Mouse (Mus musculus): ENCODE measurements around the gene Vmn2r65.

The Vmn2r65 gene

DNA sequence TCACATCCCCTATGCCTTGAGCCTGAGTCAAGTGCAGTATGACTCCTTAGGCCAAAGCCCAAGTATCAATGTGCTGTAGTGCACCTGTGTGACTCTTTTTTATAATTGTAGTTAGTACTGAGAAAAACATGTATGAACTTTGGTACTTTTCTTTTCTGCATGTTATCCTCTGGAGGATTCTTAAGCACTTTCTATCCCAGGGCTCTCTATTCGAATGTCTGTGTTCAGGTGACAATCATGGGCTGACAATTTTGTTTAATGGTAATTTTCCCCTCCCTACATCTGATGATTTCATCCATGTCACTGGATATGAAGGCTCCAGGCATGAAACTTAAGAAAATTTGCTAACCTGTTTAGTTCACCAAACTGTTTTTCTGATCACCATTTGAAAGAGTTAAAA is at the start of gene Vmn2r65:
TSS of gene Vmn2r65 (minus strand) at position 101 of the 400 bp plus-strand sequence.
- no peak for DNase-seq (ENCODE audit: low spot score)

DNA sequence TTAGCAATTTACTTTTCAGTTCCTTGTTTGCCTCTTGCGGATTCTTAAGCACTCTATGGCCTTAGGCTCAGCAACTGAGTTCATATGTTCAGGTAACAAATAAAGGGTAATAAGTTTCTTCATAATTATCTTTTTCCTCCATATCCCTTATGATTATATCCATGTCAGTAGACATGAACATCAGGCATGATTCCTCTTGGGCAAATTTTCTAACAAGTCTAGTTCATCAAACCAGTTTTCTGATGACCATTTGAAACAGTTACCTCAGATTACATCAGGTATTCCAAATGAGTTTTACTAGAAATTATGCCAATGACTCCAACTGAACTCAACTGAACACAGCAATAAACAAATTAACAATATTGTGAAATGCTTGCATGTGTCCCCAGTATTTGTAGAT is 48.3 kb upstream of the Vmn2r65 start, which contains the start of gene Vmn2r66:
TSS of gene Vmn2r66 (minus strand) at position 101 of the 400 bp plus-strand sequence.
- DNase-seq (ENCODE audit: low spot score): no peak

DNA sequence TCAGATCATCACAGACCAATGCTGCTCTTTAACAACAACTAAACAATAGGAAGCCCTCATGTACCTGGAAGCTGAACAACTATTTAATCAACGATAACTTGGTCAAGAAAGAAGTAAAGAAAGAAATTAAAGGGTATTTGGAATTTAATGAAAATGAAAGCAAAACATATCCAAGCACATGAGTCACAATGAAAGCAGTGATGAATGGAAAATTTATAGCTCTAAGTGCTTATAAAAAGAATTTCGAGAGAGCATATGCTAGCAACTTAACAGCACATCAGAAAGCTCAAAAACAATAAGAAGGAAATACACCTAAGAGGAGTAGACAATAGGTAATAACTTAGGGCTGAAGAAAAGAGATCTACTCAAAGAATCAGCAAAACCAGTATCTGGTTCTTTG is 32.8 kb upstream of the Vmn2r65 start:
- no peak for DNase-seq (ENCODE audit: low spot score)
